Mouse (Mus musculus): ENCODE data around the gene Ankub1. TPM values are rescaled to one million over a fixed set of nuclear protein-coding genes. Genes with fewer than 3 reads are reported as not detected.
A peak's percentile ranks its signal among the peaks of the same experiment; 100 is the strongest.

The Ankub1 gene
- polyA plus RNA-seq, 1 experiment from 2014 or later = not detected

DNA sequence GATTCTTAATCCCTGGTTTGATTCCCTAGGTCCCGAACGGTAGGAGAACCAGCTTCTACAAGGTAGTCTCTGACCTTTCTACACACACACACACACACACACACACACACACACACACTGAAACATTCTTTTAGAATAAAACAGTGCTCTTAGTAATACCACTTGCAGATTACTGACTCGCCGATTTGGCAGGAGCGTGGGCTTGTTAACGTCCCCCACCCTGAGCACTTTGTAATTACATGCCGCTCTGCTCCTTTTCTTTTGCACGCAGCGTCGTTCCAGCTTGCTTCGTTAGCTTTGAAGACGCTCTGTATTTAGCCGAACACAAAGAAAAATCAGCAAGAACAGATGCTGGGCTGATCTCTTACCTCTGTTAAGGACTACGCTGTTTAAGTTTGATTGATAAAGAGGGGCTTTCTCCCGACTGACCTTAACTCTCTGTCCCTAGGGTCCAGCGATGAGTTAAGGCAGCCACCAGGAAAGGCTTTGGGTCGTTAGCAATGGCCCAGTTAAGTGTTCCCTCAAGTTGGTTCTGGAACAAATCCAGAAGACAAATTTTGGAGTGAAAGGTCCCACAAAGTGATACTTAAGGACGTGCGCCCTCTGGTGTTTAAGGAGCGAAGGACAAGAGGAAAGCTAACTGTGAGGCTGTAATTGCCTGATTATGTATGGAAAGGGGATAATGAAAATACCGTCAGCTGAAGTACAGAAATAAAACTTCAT lies 67.2 kb downstream of the Ankub1 start:
- Histone ChIP-seq H3K9ac (ENCODE audit: low read length) (peak overlapping the region; percentile 9; the same call in 1 of the 2 replicates), H3K4me1 (ENCODE audit: control insufficient read depth, insufficient read depth, low read length) (no peaks in the 10 kb centered on the region), H3K9me3 (ENCODE audit: control insufficient read depth, low read length) (no peaks in the 10 kb centered on the region), H3K27me3 (ENCODE audit: control insufficient read depth, insufficient read depth, low read length) (no peaks in the 10 kb centered on the region), H3K27ac (ENCODE audit: low read depth, low read length) (no peak overlapping the region), H3K4me3 (ENCODE audit: low read depth, low read length) (peak overlapping the region; percentile 4; the same call in 1 of the 2 replicates), H3K36me3 (ENCODE audit: control insufficient read depth, insufficient read depth, low read length) (no peaks in the 10 kb centered on the region), H3K4me2 (peak overlapping the region; percentile 34)
- DNase-seq (ENCODE audit: low spot score, missing footprints) = peak; percentile 98
- 24% methylated on average over 21 of the region's 21 CpGs for WGBS
- ATAC-seq (ENCODE audit: low FRiP score) = peak; percentile 62

DNA sequence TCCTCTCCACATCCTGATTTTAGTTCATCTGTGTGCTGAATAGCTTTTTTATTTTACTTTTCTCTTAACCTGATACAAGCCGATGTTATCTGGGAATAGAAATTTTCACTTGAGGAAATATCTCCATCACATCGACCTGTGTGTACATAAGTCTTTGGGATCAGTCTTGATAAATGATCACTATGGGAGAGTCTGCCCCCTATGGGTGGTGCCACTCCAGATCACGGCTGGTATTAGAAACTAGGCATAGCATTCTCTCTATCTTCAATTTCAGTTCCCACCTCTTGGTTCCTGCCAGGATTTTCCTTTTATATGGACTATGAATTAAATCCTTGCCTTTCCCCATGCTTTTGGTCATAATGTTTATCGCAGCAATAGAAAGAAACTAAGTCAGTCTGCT lies 72.9 kb downstream of the Ankub1 start:
- ATAC-seq (ENCODE audit: low FRiP score) (no peak), DNase-seq (ENCODE audit: low spot score, missing footprints) (peak; percentile 44)
- H3K9ac ChIP-seq (ENCODE audit: low read length) = no peak overlapping the region
- no peak overlapping the region for H3K4me3 ChIP-seq (ENCODE audit: low read depth, low read length)
- no peak overlapping the region for H3K27ac ChIP-seq (ENCODE audit: low read depth, low read length)
- H3K4me1 ChIP-seq (ENCODE audit: control insufficient read depth, insufficient read depth, low read length) = no peaks in the 10 kb centered on the region
- H3K9me3 ChIP-seq (ENCODE audit: control insufficient read depth, low read length) = no peaks in the 10 kb centered on the region
- H3K27me3 ChIP-seq (ENCODE audit: control insufficient read depth, insufficient read depth, low read length) = no peaks in the 10 kb centered on the region
- H3K36me3 ChIP-seq (ENCODE audit: control insufficient read depth, insufficient read depth, low read length) = no peaks in the 10 kb centered on the region
- 76% methylated on average over 4 of the region's 4 CpGs for WGBS
- no peak overlapping the region for H3K4me2 ChIP-seq

DNA sequence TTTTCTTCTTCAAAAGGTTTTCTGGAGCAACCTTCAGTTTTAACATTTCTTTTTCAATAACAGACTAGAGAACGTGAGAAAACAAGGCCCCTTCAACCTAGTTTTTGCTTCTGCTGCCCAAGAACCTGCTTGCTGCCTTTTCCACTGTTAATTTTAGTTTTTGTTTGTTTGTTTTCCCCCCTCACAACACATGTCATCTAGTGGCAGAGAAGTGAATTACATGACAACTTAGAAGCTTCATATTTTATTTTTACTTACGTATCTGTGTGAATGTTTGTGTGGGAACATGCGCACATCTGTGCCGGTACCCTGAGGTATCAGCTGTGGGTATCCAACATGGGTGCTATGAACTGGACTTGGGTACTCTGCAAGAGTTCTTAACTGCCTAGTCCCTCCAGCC lies 76.9 kb downstream of the Ankub1 start:
- no peaks in the 10 kb centered on the region for H3K9me3 ChIP-seq (ENCODE audit: control insufficient read depth, low read length)

GRCm38 (mm10) chr3:57612430-57612997 lies 80.1 kb downstream of the Ankub1 start:
- H3K4me3 ChIP-seq (ENCODE audit: low read depth, low read length) = no peak overlapping the region
- 84% methylated on average over 3 of the region's 3 CpGs for WGBS
- H3K9ac ChIP-seq (ENCODE audit: low read length) = no peak overlapping the region
- H3K4me2 ChIP-seq = no peak overlapping the region
- H3K36me3 ChIP-seq (ENCODE audit: control insufficient read depth, insufficient read depth, low read length) = no peaks in the 10 kb centered on the region
- ATAC-seq (ENCODE audit: low FRiP score) (no peak), DNase-seq (ENCODE audit: low spot score, missing footprints) (no peak)
- H3K27me3 ChIP-seq (ENCODE audit: control insufficient read depth, insufficient read depth, low read length) = no peaks in the 10 kb centered on the region
- no peaks in the 10 kb centered on the region for H3K4me1 ChIP-seq (ENCODE audit: control insufficient read depth, insufficient read depth, low read length)
- H3K9me3 ChIP-seq (ENCODE audit: control insufficient read depth, low read length) = no peaks in the 10 kb centered on the region
- H3K27ac ChIP-seq (ENCODE audit: low read depth, low read length) = no peak overlapping the region

More for the DNA sequence above, 76.9 kb downstream of the Ankub1 start:
- Histone ChIP-seq H3K27me3 (ENCODE audit: control insufficient read depth, insufficient read depth, low read length) (no peaks in the 10 kb centered on the region), H3K4me3 (ENCODE audit: low read depth, low read length) (no peak overlapping the region), H3K36me3 (ENCODE audit: control insufficient read depth, insufficient read depth, low read length) (no peaks in the 10 kb centered on the region), H3K27ac (ENCODE audit: low read depth, low read length) (no peak overlapping the region), H3K9ac (ENCODE audit: low read length) (no peak overlapping the region), H3K4me1 (ENCODE audit: control insufficient read depth, insufficient read depth, low read length) (no peaks in the 10 kb centered on the region), H3K4me2 (no peak overlapping the region)
- DNase-seq (ENCODE audit: low spot score, missing footprints) = no peak
- 91% methylated on average over 4 of the region's 4 CpGs for WGBS
- no peak for ATAC-seq (ENCODE audit: low FRiP score)

DNA sequence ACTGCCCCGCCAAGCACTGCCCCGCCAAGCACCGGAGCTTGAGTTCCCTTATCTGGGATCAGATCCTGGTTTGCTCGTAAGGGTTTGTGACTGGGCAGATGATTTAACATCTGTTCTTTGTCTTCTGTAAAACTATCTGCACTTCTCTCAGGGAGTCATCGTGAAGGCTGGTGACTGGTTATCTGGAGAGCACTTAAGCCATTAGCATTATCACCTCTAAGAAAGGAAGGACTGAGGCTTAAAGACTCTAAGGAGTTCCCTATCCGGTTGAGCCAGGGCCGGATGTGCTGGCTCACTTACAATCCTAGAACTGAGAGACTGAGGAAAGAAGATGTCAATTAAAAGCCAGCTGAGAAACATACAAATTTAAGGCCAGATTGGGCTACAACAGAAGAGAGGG lies 80.8 kb downstream of the Ankub1 start:
- 84% methylated on average over 7 of the region's 7 CpGs for WGBS
- H3K4me2 ChIP-seq = no peak overlapping the region
- H3K27me3 ChIP-seq (ENCODE audit: control insufficient read depth, insufficient read depth, low read length) = no peaks in the 10 kb centered on the region
- H3K4me1 ChIP-seq (ENCODE audit: control insufficient read depth, insufficient read depth, low read length) = no peaks in the 10 kb centered on the region
- H3K4me3 ChIP-seq (ENCODE audit: low read depth, low read length) = no peak overlapping the region
- DNase-seq (ENCODE audit: low spot score, missing footprints) (no peak), ATAC-seq (ENCODE audit: low FRiP score) (no peak)
- H3K36me3 ChIP-seq (ENCODE audit: control insufficient read depth, insufficient read depth, low read length) = no peaks in the 10 kb centered on the region
- H3K27ac ChIP-seq (ENCODE audit: low read depth, low read length) = no peak overlapping the region
- no peak overlapping the region for H3K9ac ChIP-seq (ENCODE audit: low read length)
- no peaks in the 10 kb centered on the region for H3K9me3 ChIP-seq (ENCODE audit: control insufficient read depth, low read length)

Small RNAs within 50 kb of the gene (microRNA-seq; reads per million reads assigned to microRNA genes)
- not detected for gene Mir6377

Other genes with a start within 250 kb of the Ankub1 start
- gene Wwtr1, start 116.9 kb downstream of the Ankub1 start, polyA plus RNA-seq (2014; fragmentation: Nextera tagmentation; extraction: Ambion mirVana) = 10.1 and 11.2 TPM in 2 replicates
- gene Commd2, start 41.1 kb downstream of the Ankub1 start, polyA plus RNA-seq (2014; fragmentation: Nextera tagmentation; extraction: Ambion mirVana) = 99.9 and 105 TPM in 2 replicates
- gene Rnf13, start 43.3 kb upstream of the Ankub1 start, polyA plus RNA-seq (2014; fragmentation: Nextera tagmentation; extraction: Ambion mirVana) = 59.4 and 62.6 TPM in 2 replicates
- 305 and 315 TPM in 2 replicates for gene Pfn2, start 155.3 kb upstream of the Ankub1 start, polyA plus RNA-seq (2014; fragmentation: Nextera tagmentation; extraction: Ambion mirVana)

Measured in midbrain, embryonic 11.5 days (tissue).